Mouse (Mus musculus): ENCODE measurements around the gene Pdik1l.
A peak's percentile ranks its signal among the peaks of the same experiment; 100 is the strongest.

Pdik1l gene

DNA sequence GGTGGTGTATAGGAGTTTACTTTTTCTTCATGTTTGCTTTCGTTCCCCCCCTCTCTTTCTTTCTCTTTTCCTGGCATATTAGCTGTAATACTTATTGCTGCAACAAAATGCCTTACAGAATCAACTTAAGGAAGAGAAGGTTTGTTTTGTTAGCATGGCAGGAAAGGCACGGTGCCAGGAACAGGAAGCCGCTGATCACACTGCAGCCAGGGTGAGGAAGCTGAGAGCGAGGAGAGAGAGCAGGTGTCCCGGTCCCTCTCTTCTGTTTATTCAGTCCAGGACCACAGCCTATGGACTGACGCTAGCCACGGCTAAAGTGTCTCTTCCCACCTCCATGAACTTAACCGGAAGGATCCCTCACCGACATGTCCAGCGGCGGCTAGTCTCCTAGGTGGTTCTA lies 29.3 kb downstream of the Pdik1l start:
- no peak for DNase-seq (ENCODE audit: low read depth, low spot score)

DNA sequence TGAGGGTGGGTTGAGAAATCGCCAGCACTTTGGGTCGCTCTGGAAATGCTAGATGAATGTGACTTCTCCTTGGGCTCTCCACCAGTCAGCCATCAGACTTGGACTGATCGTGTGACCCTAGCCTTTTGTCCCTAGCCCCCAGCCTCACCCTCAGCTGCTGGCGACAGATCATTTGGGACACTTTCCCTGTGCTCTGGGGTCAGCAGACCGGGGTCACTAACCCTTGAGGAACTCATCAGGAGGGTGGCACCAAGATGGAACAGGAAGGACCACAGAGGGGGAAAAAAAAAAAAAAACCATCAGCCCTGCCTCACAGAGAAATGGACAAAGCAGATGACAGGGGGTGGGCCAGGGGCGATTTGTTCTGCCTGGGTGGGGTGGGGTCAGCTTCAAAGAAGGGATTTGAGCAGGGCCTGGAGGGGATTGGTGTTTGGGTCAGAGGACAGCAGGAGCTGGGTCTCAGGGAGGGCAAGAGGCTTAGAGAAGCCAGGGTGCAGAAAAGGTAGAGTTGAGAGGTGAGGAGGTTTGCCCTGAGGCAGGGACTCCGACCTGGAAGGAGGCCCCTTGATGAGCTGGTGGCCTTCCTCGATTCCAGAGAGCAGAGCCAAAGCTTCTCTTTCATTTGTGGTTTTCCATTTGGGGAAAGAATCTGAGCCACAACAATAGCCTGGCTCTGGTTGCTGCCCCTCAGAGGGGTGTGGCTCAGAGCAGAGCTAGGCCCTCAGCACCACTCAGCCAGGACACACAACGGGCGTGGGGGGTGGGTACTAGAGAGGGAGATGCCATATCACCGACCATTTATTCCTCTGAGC lies 30.3 kb downstream of the Pdik1l start:
- no peak for DNase-seq (ENCODE audit: low read depth, low spot score)

DNA sequence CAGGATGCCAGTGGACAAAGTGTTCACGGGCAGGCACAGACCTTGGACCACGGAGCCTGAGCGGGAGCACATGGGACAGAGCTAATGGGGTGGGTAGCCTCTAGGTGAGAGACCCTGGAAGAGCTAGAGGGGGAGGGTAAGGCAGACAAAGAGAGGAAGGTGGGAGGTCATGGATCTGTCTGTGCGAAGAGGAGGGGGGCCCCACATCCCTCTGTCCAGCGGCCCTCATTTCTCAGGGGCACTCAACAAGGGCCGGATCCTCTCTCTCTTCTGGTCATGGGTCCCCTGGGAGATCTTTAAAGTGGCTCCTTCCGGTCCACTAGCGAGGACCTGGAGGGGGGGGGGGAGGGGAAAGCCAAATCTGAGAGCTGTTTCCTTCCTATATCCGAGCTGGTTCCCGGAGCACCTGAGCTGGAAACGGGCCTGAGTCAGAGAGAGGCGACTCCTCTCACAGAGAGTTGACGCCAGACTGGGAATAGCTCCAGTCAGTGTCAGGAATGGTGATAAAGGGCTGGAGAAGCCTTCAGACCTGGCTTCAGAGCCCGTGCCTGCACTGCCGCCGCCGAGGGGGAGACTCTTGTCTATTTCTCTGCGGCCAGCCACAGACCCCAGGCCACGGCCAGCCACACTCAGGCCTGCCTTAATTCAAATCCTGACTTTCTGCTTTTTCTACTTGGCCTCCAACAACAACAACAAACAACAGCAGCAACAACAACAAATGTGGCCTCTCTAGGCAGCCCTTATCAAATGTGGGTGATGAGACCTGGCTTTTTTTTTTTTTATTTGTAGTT lies 31.1 kb downstream of the Pdik1l start:
- no peak for DNase-seq (ENCODE audit: low read depth, low spot score)

DNA sequence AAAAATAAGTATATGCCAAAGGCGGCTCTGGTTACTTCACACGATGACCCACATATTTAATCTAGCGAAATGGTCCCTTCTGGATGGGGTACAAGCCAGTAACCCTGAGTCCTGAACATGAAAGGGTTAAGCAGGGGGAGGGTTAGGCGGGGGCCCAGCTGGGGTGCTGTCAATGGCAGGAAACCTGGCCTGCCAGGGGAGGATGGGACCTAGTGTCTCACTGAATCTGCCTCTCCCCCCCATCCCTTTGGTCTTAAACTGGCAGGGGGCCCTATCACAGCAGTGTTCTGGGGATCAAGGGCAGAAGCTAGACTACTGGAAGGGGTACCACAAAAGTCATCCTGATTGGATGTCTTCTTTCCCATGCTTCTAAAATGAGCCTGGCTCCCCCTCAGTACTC lies 31.8 kb downstream of the Pdik1l start:
- no peak for DNase-seq (ENCODE audit: low read depth, low spot score)

DNA sequence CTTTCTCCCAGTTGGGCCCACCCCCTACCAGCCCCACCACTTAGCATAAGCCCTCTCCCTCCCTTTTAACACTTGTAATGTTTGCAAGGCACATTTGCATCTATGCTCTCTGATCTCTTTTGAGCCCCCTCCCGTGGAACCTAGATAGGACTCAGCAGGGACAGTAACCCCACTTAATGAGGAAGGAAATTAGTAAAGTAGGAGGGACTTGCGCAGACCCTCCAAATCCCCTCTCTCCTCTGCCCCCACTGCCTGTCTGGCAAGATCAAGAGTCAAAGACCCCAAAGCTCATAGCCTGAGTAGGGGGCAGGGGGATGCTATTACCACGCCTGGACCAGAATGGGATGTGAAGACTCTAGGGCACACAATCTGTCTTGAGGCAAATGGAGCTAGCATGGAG lies 32.9 kb downstream of the Pdik1l start:
- no peak for DNase-seq (ENCODE audit: low read depth, low spot score)

DNA sequence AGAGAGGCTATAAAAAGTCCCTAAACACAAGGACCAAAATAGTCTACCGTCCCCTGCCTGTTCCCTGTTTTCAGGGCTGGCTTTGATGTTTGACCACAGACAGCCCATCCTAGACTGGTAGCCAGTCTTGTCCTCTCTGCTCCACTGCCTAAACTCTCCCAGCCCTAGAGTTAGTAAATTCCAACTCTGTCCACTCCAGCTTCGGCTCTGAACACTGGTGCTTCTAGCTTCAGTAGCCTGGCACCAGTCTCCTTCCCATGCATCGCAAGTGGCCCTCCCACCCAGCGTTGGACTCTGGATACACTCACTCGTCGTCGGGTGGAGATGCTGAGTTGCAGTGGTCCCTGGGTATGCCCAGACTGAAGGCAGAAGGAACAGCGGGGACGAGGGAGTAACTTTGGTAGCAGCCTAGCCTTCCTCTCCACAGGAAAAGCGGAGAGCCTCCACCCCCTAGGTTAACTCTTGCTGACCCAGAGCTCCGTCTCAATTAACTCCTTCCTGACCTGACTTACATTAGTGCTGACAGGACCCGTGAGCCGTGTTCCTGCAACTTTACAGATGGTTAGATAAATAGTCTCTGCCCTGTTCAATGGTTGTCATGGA lies 33.9 kb downstream of the Pdik1l start, which contains the start of gene Grrp1:
Gene Grrp1 (minus strand): TSS at position 385 of the 603 bp plus-strand sequence.
- no peak for DNase-seq (ENCODE audit: low read depth, low spot score)

DNA sequence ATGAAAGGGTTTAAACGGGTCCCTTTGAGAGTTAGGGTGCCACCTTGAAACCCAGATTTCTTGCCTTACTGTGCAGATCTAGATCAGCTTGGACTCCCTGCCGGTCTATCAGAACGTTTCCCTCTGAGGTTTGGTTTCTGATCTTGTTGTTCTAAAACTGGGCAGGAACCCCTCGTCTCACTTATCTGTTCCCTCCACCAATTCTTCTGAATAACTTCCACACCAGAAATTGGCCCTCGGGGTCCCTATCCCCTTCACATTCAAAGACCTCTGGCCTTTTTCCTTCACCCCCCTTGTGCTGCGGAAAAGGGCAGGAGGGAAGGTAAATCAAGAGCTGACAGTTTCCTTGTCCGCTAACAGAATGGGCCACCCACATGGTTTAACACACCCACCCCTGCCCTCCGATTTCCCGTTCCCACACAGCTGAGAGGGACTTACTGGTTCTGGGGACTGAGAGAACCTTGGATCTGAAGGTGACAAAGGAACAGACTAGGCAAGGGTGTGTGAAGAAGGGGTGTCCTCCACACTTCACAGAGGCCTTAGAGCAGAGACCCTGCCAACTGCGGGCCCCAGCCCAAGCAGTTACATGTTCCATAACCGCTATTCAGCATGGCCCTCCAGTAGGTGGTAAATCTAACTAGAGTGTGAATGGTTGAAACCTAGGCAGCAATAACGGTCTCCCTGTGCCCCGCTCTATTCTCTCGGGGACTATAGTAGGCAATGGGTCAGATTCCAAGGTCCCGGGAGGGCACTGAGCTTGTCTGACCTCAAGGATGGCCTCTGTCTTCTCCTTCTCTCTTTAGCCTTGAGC lies 34.6 kb downstream of the Pdik1l start:
- DNase-seq (ENCODE audit: low read depth, low spot score), result no peak

DNA sequence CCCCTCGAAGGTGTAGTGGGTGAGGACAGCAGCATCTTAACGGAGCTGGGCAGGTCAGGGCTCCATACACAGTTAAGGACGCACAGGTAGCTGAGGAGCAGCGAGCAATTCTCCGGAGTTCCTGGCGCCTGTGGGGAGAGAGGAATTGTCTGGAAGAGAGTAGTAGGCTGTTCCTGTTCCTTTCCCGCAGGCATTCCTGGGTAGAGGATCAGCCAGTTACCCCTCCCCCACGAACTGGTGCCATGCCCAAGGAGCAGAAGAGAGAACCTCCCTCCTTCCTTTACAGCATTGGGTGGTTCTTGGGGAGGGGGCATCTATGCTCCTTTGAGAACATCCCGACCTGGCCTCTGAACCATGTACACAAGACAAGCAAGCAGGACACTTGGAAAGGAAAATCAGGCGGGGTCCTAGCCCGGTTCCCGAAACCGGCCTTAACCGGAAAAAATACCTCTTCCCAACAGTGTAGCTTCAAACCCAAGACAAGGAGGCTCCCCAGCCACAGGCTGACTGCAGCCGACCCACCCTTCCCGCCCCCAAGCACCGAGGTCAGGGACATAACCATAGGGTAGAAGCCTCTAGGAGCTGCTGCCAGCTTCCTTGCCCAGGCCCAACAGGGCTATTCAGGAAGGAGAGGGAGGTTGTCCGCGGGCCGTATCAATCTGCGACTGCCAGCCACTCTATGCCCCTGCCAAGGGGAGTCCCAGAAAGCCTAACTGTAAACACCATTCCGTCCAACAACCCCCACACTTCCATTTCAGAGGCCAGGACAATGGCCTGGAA lies 35.4 kb downstream of the Pdik1l start:
- no peak for DNase-seq (ENCODE audit: low read depth, low spot score)

DNA sequence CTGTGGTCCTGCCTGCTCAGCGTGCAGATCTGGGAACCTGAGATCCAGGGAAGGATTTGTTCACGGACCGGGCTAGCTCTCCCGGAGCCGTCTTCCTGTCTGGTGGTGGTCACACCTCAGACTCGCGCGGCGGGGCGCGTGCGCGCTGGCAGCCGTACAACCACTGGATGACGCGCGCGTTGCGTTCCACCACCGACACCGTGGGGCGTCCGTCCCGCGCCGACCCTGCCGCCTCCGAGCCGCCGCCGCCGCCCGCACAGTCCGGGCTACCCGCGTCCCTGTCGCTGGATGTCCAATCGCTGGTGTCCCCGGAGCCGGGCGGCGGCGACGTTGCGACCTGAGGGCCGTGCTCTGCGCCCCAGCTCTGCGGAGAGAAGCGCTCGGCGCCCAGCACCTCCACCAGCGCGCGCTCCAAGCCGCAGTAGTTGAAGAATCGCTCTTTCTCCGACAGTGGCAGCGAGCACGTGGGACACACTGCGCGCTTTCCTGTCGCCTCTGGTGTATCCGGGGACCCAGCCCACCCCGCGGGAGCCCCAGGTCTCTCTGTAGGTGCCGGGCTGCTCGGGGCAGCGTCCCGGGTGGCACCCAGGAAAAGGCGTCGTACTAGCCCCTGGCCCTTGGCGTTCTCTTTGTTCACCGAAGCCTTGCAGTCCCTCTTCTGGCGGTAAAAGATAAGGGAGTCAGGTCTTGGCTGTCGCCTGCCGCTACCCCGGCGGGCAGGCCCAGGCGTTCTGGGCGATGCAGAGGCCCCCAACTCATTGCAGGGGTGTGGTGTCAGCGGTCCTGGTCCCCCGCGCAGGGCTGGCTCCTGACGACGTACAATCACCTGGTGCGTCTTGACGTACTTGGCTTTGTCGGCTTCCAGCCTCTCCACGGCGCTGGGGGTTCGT lies 36.2 kb downstream of the Pdik1l start:
- no peak for DNase-seq (ENCODE audit: low read depth, low spot score)

DNA sequence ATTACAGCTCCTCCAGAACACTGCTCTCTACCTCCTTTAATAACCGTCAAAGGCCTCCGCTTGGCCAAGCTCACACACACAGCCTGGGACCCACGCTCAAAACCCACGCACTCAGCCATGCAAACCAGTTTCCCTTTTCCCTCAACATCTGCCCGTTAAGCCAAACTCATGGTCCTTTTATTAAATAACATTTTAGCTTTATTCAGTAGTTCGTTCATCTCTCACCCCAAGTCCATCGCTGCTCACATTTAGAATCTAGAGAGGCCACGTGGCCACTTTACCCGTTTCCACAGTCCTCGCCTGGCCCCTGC lies 36.8 kb downstream of the Pdik1l start:
- DNase-seq (ENCODE audit: low read depth, low spot score), result no peak

DNA sequence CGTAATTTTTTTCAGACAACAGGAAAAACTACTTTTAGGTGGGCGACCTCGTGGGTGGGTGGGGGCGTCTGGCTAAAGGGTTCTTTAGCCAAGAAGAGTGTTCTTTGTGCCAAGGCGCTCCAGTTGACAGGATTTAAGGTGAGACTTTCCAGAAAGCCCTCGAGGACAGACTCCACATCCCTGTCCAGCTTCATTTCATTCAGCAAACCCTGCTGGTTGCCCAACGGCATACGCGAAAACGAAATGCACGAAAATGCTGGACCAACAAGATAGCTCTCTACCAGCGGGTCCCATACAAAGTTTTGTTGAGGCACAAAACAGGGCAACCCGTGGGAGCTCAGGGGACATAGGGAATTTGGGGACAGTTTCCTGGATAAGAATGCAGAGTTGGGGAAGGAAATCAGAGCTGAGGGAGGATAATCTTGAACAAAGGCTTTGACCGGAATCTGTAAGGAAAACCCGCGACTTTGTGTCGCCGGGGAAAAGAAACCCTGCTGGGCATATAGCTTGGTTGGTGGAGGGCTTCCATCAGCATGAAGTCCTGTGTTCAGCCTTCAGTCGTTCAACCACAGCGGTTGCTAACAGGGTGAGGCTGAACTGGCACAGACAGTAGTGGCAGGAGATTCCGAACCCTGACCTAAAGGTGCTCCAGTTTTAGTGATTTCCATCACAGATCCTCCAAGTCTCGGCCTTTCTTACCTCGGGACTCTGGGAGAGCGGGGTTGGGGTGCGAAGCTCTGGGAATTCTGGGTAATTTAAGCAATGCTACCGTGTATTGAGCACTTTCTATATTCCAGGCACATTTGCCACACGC lies 37.4 kb downstream of the Pdik1l start:
- DNase-seq (ENCODE audit: low read depth, low spot score), result no peak

DNA sequence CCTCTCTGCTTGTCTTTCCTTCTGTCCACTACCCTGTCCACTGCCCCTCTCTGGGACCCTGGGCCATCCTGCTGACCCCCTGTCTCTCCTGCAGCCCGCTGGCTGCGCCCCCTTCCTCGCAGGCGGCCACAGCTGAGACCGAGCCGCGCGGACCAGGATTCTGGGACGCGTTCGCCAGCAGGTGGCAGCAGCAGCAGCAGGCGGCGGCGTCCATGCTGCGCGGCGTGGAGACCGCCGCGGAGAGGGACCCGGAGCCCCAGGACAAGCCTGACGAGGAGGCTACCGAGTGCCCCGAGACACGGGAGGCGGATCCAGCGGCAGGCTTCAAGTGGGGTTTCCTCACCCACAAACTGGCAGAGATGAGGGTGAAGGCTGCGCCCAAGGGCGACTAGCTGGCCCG lies 38.0 kb downstream of the Pdik1l start:
- DNase-seq (ENCODE audit: low read depth, low spot score), result no peak

DNA sequence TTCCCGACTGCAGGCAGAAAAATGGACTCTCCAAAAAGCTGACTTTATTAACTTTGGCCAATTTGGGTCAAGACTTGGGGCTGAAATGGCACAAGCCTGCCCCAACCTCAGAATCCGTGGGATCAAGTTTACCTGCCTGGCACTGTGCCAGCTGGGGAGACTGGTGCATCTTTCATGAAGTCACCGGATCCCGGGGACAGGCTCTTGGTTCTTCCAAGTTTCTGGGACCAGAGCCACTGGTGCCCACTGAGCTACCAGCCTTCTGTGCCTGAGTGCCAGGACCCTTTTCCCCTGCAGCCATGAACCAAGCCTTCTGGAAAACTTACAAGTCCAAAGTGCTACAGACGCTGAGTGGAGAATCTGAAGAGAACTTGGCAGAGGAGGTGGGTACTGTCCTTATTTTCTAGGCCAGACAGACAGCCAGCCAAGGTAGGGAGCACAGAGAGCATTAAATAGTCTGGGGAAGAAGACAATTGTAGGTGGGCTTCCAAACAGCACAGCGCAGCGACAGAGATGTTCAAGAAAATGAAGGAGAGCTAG lies 40.9 kb downstream of the Pdik1l start, which contains the start of gene Gm30191:
Gene Gm30191 (plus strand): TSS at position 217 of the 540 bp plus-strand sequence.
- no peak for DNase-seq (ENCODE audit: low read depth, low spot score)

DNA sequence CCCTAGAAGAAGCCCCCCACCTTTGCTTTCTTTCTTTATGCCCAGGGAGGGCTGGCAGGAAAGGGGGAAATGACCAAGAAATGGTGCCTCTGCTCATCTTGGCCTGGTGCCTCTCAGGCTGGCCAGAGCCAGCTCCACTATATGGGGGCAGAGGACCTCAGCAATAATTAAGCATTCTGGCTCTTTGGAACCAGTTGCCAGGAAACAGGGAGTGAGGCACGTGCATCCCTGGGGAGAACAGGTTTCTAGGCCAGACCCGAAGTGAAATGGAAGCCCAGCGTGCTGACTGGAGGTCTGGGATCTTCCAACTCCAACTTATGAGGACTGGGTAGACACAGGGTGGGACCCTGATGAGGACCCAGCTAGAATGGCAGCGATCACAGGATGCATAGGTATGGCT lies 41.4 kb downstream of the Pdik1l start:
- DNase-seq (ENCODE audit: low read depth, low spot score), result no peak

DNA sequence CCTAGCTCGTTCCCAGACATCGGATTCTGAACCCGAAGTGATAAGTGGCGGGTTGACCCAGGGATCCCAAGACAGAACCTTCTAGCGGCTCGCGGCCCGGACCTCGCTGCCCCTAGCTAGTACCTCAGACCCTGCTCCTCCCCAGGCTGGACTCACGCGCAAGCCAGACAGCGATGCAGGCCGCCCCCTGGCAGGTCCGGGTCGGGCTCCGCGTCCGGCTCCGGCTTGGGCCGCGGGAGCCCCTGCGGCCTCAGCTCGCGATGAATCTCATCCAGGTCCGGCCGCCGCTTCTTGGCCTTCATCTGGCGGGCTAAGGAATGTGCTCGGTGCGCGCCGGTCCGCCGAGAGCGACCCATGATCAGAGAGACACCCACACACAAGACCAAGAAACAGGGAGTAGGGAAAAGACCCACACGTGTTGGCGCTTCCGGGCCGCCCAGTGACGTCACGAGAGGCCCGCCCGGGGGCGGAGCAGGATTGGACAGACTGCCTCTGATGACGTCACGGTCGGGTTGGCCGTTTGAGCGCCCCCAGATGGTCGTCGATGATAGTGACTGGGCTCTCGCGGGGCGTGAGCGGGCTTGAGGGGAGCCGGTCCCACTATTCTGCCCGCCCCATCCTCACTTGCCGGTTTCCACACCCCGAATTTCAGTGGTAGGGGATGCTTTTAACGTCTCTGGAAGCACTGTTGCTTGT lies 42.4 kb downstream of the Pdik1l start, which contains the start of gene Zfp593:
Gene Zfp593 (minus strand): TSS at position 445 of the 696 bp plus-strand sequence.
- DNase-seq (ENCODE audit: low read depth, low spot score), result peak; percentile 87

DNA sequence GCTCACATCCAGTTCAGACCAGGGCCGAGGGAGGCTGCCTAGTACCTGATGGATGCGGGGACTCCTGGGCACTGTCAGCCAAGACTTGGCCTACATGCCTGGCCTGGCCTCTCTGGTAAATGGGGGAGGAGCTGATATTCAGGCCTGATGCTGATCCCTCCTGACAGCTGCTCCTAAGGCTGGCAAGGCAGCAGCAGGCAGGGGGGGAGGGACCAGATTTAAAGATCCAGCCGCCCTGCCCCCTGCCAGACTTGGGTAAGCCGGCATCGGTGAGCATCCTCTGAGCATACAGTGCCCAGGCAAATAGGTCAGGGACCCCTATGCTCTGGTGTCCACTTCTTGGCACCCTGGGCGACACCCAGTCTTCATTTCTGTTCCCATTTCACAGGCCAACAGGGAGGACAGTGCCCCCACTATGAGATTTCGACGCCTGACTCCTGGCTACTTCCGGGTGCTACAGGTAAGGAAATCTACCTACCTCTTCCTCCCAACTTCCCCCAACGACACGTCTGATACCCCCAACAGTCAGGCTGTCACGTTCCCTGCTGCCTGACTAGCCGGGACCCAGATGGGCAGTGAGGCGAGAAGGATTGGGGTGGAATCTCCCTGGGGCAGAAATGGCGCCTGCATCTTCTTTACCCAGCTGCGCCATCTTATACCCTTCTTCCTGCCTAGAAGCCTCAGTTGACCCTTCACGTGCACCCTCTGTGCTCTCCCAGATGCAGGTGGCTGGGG lies 44.0 kb downstream of the Pdik1l start, which contains the start of gene E130218I03Rik:
Gene E130218I03Rik (plus strand): TSS at position 147 of the 735 bp plus-strand sequence.
- peak; percentile 45 for DNase-seq (ENCODE audit: low read depth, low spot score)

DNA sequence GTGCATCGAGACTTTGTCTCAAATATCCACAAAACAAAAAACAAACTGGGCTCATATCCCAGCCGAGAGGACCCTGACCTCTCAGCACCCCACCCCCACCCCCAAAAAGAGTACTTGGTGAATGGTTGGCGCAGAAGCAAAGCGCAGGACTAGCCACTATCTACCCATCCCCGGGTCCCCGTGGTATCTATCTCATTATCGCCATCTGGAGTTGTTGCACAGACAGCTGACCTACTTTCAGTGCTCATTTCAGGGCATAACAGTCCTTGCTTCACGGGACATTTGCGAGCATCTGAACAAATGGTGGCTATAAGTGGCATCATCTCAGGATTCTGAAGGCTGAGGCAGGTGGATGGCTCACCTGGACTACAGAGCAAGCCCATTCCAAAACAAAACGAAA lies 49.0 kb downstream of the Pdik1l start:
- DNase-seq (ENCODE audit: low read depth, low spot score), result no peak

All from skeletal muscle tissue, adult 2 months (tissue).